8 mouse cellular contexts compared by ENCODE assay signal in genomic region chr16:4964731-4965391, GRCm38 (mm10). TPM values are rescaled to one million over a fixed set of nuclear protein-coding genes. Genes with fewer than 3 reads are reported as not detected.
DNase-seq lines count a peak whose midpoint lies in the region; ATAC-seq and TF ChIP-seq lines count a peak whose summit lies in the region.

No protein-coding gene starts in this region.

- TF ChIP-seq POLR2A in kidney, adult 2 months (IDR thresholded peaks at IDR 0.05; ENCODE audit: low read depth, low read length): no peak

- DNase-seq in kidney, adult 2 months: no peak
- no peak for DNase-seq in kidney, adult 11 months
- DNase-seq in MEL-GATA-1-ER (ENCODE audit: extremely low read depth, low read depth): peak; percentile 19
- no peak for DNase-seq in forebrain, postnatal 0 days
- no peak for DNase-seq in left cerebral cortex, adult 11 months (ENCODE audit: low spot score)
- DNase-seq in ovary, postnatal 36 days (ENCODE audit: low spot score): no peak
- no peak for DNase-seq in gastrocnemius, postnatal 14 days

- H3K27me3 ChIP-seq in kidney, adult 2 months (replicated peaks; ENCODE audit: control insufficient read depth, insufficient read depth, low read length): no peaks in the 10 kb centered on the region
- H3K27me3 ChIP-seq in forebrain, postnatal 0 days (ENCODE audit: insufficient read depth, low read length): no peaks in the 10 kb centered on the region

- peaks cover 4% of the 10 kb centered on the region; the same call in 1 of the 2 replicates for H3K4me1 ChIP-seq in kidney, adult 2 months (ENCODE audit: control insufficient read depth, insufficient read depth, low read length)
- peaks cover 8% of the 10 kb centered on the region; the same call in 1 of the 2 replicates for H3K4me1 ChIP-seq in forebrain, postnatal 0 days (ENCODE audit: insufficient read depth)

- 15% methylated on average over 13 of the region's 13 CpGs for WGBS in kidney, adult 2 months
- WGBS in forebrain, postnatal 0 days: 21% methylated on average over 13 of the region's 13 CpGs

- H3K36me3 ChIP-seq in kidney, adult 2 months (ENCODE audit: control insufficient read depth, insufficient read depth, low read length): no peaks in the 10 kb centered on the region
- H3K36me3 ChIP-seq in forebrain, postnatal 0 days (ENCODE audit: insufficient read depth): peaks cover 5% of the 10 kb centered on the region; the same call in 1 of the 2 replicates

- peak; percentile 1; the same call in 1 of the 2 replicates for ATAC-seq in forebrain, postnatal 0 days
- peak; percentile 16; the same call in 1 of the 2 replicates for ATAC-seq in megakaryocyte-erythroid progenitor cell, adult 5-6 weeks (replicated peaks; ENCODE audit: low FRiP score, low TSS enrichment, poor library complexity, severe bottlenecking)

- peak overlapping the region; percentile 78 for H3K4me2 ChIP-seq in forebrain, postnatal 0 days (ENCODE audit: low read depth)

- H3K9me3 ChIP-seq in forebrain, postnatal 0 days (ENCODE audit: low read length): no peaks in the 10 kb centered on the region

- no peak for TF ChIP-seq CTCF in kidney, adult 2 months (conservative IDR thresholded peaks at IDR 0.05; ENCODE audit: insufficient read depth, insufficient read length, low read depth, low read length)
- TF ChIP-seq CTCF in forebrain, postnatal 0 days (IDR thresholded peaks at IDR 0.05; ENCODE audit: low read depth): no peak

- H3K27ac ChIP-seq in kidney, adult 2 months (ENCODE audit: insufficient read depth, low read depth, low read length): peak overlapping the region; percentile 37; the same call in 1 of the 2 replicates
- H3K27ac ChIP-seq in forebrain, postnatal 0 days (ENCODE audit: low read depth, low read length): peak overlapping the region; percentile 86

- H3K4me3 ChIP-seq in kidney, adult 2 months (ENCODE audit: insufficient read depth, low read depth, low read length): peak overlapping the region; percentile 82
- H3K4me3 ChIP-seq in forebrain, postnatal 0 days (ENCODE audit: low read depth, low read length): peak overlapping the region; percentile 83

- H3K9ac ChIP-seq in forebrain, postnatal 0 days: peak overlapping the region; percentile 90

- intact Hi-C loops in gastrocnemius, postnatal 14 days (cut with DNase I; ENCODE audit: low total_unique reads): no loop called here

RNA-seq across cellular contexts. Expression of gene Anks3, which starts 0.9 kb away (rescaled TPM):
- polyA plus RNA-seq in kidney, adult 2 months (2012; rRNA removed): 50.7 and 61.1 TPM in 2 replicates
- total RNA-seq in forebrain, postnatal 0 days (2014; rRNA removed): 55.6 and 58.6 TPM in 2 replicates
- polyA plus RNA-seq in forebrain, postnatal 0 days (2015; fragmentation: Nextera tagmentation; extraction: Ambion mirVana): 34.8 and 37.6 TPM in 2 replicates
- total RNA-seq in megakaryocyte-erythroid progenitor cell, adult 5-6 weeks (2014; fragmentation: Nextera tagmentation): 25.3 and 25.4 TPM in 2 replicates
- 9.5 and 11.6 TPM in 2 replicates for total RNA-seq in megakaryocyte-erythroid progenitor cell, adult 5-6 weeks (2017)
- 10 to 100 TPM in 1 of 2 experiments, 1 to 10 TPM in 1; 9.9 to 10.7 TPM for total RNA-seq in gastrocnemius, postnatal 14 days (2021)

RNA-seq across cellular contexts. Expression of gene Nudt16l1, which starts 26.3 kb away (rescaled TPM):
- 137 and 145 TPM in 2 replicates for polyA plus RNA-seq in kidney, adult 2 months (2012; rRNA removed)
- total RNA-seq in forebrain, postnatal 0 days (2014; rRNA removed): 36.6 and 40.0 TPM in 2 replicates
- 133 and 140 TPM in 2 replicates for polyA plus RNA-seq in forebrain, postnatal 0 days (2015; fragmentation: Nextera tagmentation; extraction: Ambion mirVana)
- 46.3 and 49.3 TPM in 2 replicates for total RNA-seq in megakaryocyte-erythroid progenitor cell, adult 5-6 weeks (2014; fragmentation: Nextera tagmentation)
- total RNA-seq in megakaryocyte-erythroid progenitor cell, adult 5-6 weeks (2017): 13.4 and 15.0 TPM in 2 replicates
- total RNA-seq in gastrocnemius, postnatal 14 days (2021): 10 to 100 TPM; 23.3 to 23.8 TPM

RNA-seq across cellular contexts. Expression of gene Sept12, which starts 32.8 kb away (rescaled TPM):
- 0.33 TPM in 1 of 2 replicates, not detected in the other for polyA plus RNA-seq in kidney, adult 2 months (2012; rRNA removed)
- not detected in 2 replicates for total RNA-seq in forebrain, postnatal 0 days (2014; rRNA removed)
- not detected in 2 replicates for polyA plus RNA-seq in forebrain, postnatal 0 days (2015; fragmentation: Nextera tagmentation; extraction: Ambion mirVana)
- total RNA-seq in megakaryocyte-erythroid progenitor cell, adult 5-6 weeks (2014; fragmentation: Nextera tagmentation): not detected in 2 replicates
- total RNA-seq in megakaryocyte-erythroid progenitor cell, adult 5-6 weeks (2017): not detected in 2 replicates
- total RNA-seq in gastrocnemius, postnatal 14 days (2021): not detected

RNA-seq across cellular contexts. Expression of gene Smim22, which starts 42.2 kb away (rescaled TPM):
- polyA plus RNA-seq in kidney, adult 2 months (2012; rRNA removed): 156 and 232 TPM in 2 replicates
- total RNA-seq in forebrain, postnatal 0 days (2014; rRNA removed): not detected in 2 replicates
- 0.87 and 1.8 TPM in 2 replicates for polyA plus RNA-seq in forebrain, postnatal 0 days (2015; fragmentation: Nextera tagmentation; extraction: Ambion mirVana)
- total RNA-seq in megakaryocyte-erythroid progenitor cell, adult 5-6 weeks (2014; fragmentation: Nextera tagmentation): not detected in 2 replicates
- not detected in 2 replicates for total RNA-seq in megakaryocyte-erythroid progenitor cell, adult 5-6 weeks (2017)
- not detected for total RNA-seq in gastrocnemius, postnatal 14 days (2021)

RNA-seq across cellular contexts. Expression of gene Rogdi, which starts 48.5 kb away (rescaled TPM):
- 251 and 286 TPM in 2 replicates for polyA plus RNA-seq in kidney, adult 2 months (2012; rRNA removed)
- 55.3 and 75.3 TPM in 2 replicates for total RNA-seq in forebrain, postnatal 0 days (2014; rRNA removed)
- polyA plus RNA-seq in forebrain, postnatal 0 days (2015; fragmentation: Nextera tagmentation; extraction: Ambion mirVana): 107 and 130 TPM in 2 replicates
- total RNA-seq in megakaryocyte-erythroid progenitor cell, adult 5-6 weeks (2014; fragmentation: Nextera tagmentation): 3.4 and 24.4 TPM in 2 replicates
- total RNA-seq in megakaryocyte-erythroid progenitor cell, adult 5-6 weeks (2017): 1.6 and 2.2 TPM in 2 replicates
- total RNA-seq in gastrocnemius, postnatal 14 days (2021): 10 to 100 TPM; 11.1 to 11.3 TPM
